Mouse (Mus musculus) embryonic facial prominence, embryonic 12.5 days (tissue): Measurements from ENCODE around the gene Ankef1. TPM values are rescaled to one million over a fixed set of nuclear protein-coding genes. Genes with fewer than 3 reads are reported as not detected.

Source experiments
- ATAC-seq: fragments of 200-750 bp; cut with Nextera tagmentation; 2 replicates; pipeline ENCODE4 v1.8.0; 2017; ENCODE audit not compliant: insufficient number of reproducible peaks, insufficient read depth, low FRiP score, low TSS enrichment
- H3K27ac ChIP-seq: fragments of 300-500 bp; sonication (generic); 2 replicates; pipeline ENCODE4 v1.5.1; 2016; ENCODE audit warnings: mild to moderate bottlenecking
- H3K27me3 ChIP-seq: fragments of 300-500 bp; sonication (generic); 2 replicates; pipeline ENCODE4 v1.6.1; 2016; ENCODE audit warnings: mild to moderate bottlenecking, moderate library complexity
- H3K36me3 ChIP-seq: fragments of 300-500 bp; sonication (generic); 2 replicates; pipeline ENCODE4 v1.6.1; 2016; ENCODE audit warnings: mild to moderate bottlenecking
- H3K4me1 ChIP-seq: fragments of 300-500 bp; sonication (generic); 2 replicates; pipeline ENCODE4 v1.6.1; 2016
- H3K4me2 ChIP-seq: fragments of 300-500 bp; sonication (generic); replicated peaks from 2 replicates; pipeline ENCODE4 v1.6.1; 2016; ENCODE audit warnings: mild to moderate bottlenecking, moderate library complexity
- H3K4me3 ChIP-seq: fragments of 300-500 bp; sonication (generic); 2 replicates; pipeline ENCODE4 v1.5.1; 2016; ENCODE audit warnings: mild to moderate bottlenecking
- H3K9ac ChIP-seq: fragments of 300-500 bp; sonication (generic); 2 replicates; pipeline ENCODE4 v1.6.1; 2016; ENCODE audit warnings: mild to moderate bottlenecking, moderate library complexity
- H3K9me3 ChIP-seq: fragments of 300-500 bp; sonication (generic); 2 replicates; pipeline ENCODE4 v1.6.1; 2016; ENCODE audit warnings: mild to moderate bottlenecking, moderate library complexity
- WGBS: fragments of 180-500 bp; shearing (Covaris S2); methylation state at CpG from one replicate; pipeline ENCODE4 v1.1.7; 2016; 5-methylcytosine and 5-hydroxymethylcytosine counted together
- polyA plus RNA-seq: library from polyadenylated mRNA; unstranded; fragments of >200 nt; fragmentation: Nextera tagmentation; extraction: Ambion mirVana; gene quantifications from 2 replicates; pipeline ENCODE4 v1.2.1, GENCODE M21; 2016

The Ankef1 gene
- 0.55 and 0.77 TPM in 2 replicates for polyA plus RNA-seq

- no peak within 1 kb of the TSS for H3K9ac ChIP-seq
- no peaks in the 10 kb centered on the region for H3K36me3 ChIP-seq
- no peak within 1 kb of the TSS for H3K4me3 ChIP-seq
- H3K27me3 ChIP-seq, result no peaks in the 10 kb centered on the region
- no peak within 1 kb of the TSS for H3K4me2 ChIP-seq
- no peaks in the 10 kb centered on the region for H3K9me3 ChIP-seq
- no peak for ATAC-seq
- H3K4me1 ChIP-seq, result no peaks in the 10 kb centered on the region
- no peak within 1 kb of the TSS for H3K27ac ChIP-seq
- 91% methylated on average over 1 of the region's 1 CpGs for WGBS
Measured at GRCm38 (mm10) chr2:136501651-136502050, at the start of gene Ankef1. Gene Ankef1 (plus strand): TSS chr2:136501910.

GRCm38 (mm10) chr2:136456468-136456867, 45.2 kb upstream of the Ankef1 start:
- no peaks in the 10 kb centered on the region for H3K36me3 ChIP-seq
- no peak for ATAC-seq
- H3K4me1 ChIP-seq, result no peaks in the 10 kb centered on the region
- no peak overlapping the region for H3K4me3 ChIP-seq
- no peak overlapping the region for H3K4me2 ChIP-seq
- H3K27ac ChIP-seq, result no peak overlapping the region
- no peaks in the 10 kb centered on the region for H3K9me3 ChIP-seq
- no peaks in the 10 kb centered on the region for H3K27me3 ChIP-seq
- H3K9ac ChIP-seq, result no peak overlapping the region
- WGBS, result 56% methylated on average over 2 of the region's 2 CpGs

- WGBS, result 66% methylated on average over 3 of the region's 3 CpGs
- H3K4me3 ChIP-seq, result no peak overlapping the region
Measured at GRCm38 (mm10) chr2:136456875-136457274, 44.8 kb upstream of the Ankef1 start.

GRCm38 (mm10) chr2:136477656-136478055, 24.1 kb upstream of the Ankef1 start:
- H3K36me3 ChIP-seq, result no peaks in the 10 kb centered on the region
- H3K27ac ChIP-seq, result no peak overlapping the region
- no peak for ATAC-seq
- 46% methylated on average over 3 of the region's 3 CpGs for WGBS
- H3K9me3 ChIP-seq, result no peaks in the 10 kb centered on the region
- no peak overlapping the region for H3K9ac ChIP-seq
- no peaks in the 10 kb centered on the region for H3K27me3 ChIP-seq
- no peak overlapping the region for H3K4me2 ChIP-seq
- no peaks in the 10 kb centered on the region for H3K4me1 ChIP-seq
- no peak overlapping the region for H3K4me3 ChIP-seq

More at GRCm38 (mm10) chr2:136456875-136457274, 44.8 kb upstream of the Ankef1 start:
- no peak for ATAC-seq
- Histone ChIP-seq H3K27me3 (no peaks in the 10 kb centered on the region), H3K4me1 (no peaks in the 10 kb centered on the region), H3K9me3 (no peaks in the 10 kb centered on the region), H3K36me3 (no peaks in the 10 kb centered on the region), H3K9ac (no peak overlapping the region), H3K27ac (no peak overlapping the region), H3K4me2 (no peak overlapping the region)

GRCm38 (mm10) chr2:136482269-136482668, 19.4 kb upstream of the Ankef1 start:
- H3K9ac ChIP-seq, result no peak overlapping the region
- no peaks in the 10 kb centered on the region for H3K4me1 ChIP-seq
- WGBS, result 72% methylated on average over 5 of the region's 5 CpGs
- ATAC-seq, result no peak
- no peak overlapping the region for H3K4me3 ChIP-seq
- H3K27ac ChIP-seq, result no peak overlapping the region
- no peaks in the 10 kb centered on the region for H3K27me3 ChIP-seq
- H3K9me3 ChIP-seq, result no peaks in the 10 kb centered on the region
- no peak overlapping the region for H3K4me2 ChIP-seq
- no peaks in the 10 kb centered on the region for H3K36me3 ChIP-seq

GRCm38 (mm10) chr2:136483058-136483457, 18.7 kb upstream of the Ankef1 start:
- Histone ChIP-seq H3K9me3 (no peaks in the 10 kb centered on the region), H3K4me1 (no peaks in the 10 kb centered on the region), H3K27ac (no peak overlapping the region), H3K36me3 (no peaks in the 10 kb centered on the region), H3K4me2 (no peak overlapping the region), H3K27me3 (no peaks in the 10 kb centered on the region), H3K9ac (no peak overlapping the region), H3K4me3 (no peak overlapping the region)
- 83% methylated on average over 3 of the region's 3 CpGs for WGBS
- no peak for ATAC-seq

- Histone ChIP-seq H3K9me3 (no peaks in the 10 kb centered on the region), H3K27ac (no peak overlapping the region), H3K4me3 (no peak overlapping the region), H3K4me2 (no peak overlapping the region), H3K27me3 (no peaks in the 10 kb centered on the region), H3K4me1 (no peaks in the 10 kb centered on the region), H3K9ac (no peak overlapping the region), H3K36me3 (no peaks in the 10 kb centered on the region)
- WGBS, result 76% methylated on average over 3 of the region's 3 CpGs
- no peak for ATAC-seq
Measured at GRCm38 (mm10) chr2:136484955-136485354, 16.8 kb upstream of the Ankef1 start.

- WGBS, result 93% methylated on average over 1 of the region's 1 CpGs
- Histone ChIP-seq H3K4me1 (no peaks in the 10 kb centered on the region), H3K9ac (no peak overlapping the region), H3K27ac (no peak overlapping the region), H3K36me3 (no peaks in the 10 kb centered on the region), H3K9me3 (no peaks in the 10 kb centered on the region), H3K4me2 (no peak overlapping the region; the same call in 1 of the 2 replicates), H3K27me3 (no peaks in the 10 kb centered on the region), H3K4me3 (no peak overlapping the region)
- no peak for ATAC-seq
Measured at GRCm38 (mm10) chr2:136485401-136485800, 16.3 kb upstream of the Ankef1 start.

- 10% methylated on average over 6 of the region's 6 CpGs for WGBS
- H3K4me1 ChIP-seq, result no peaks in the 10 kb centered on the region
- H3K4me3 ChIP-seq, result no peak overlapping the region
- 0 out of 2 replicates have a peak, but pooled peaks have one; percentile 67 for ATAC-seq
- H3K4me2 ChIP-seq, result no peak overlapping the region; the same call in 1 of the 2 replicates
- no peaks in the 10 kb centered on the region for H3K9me3 ChIP-seq
- no peak overlapping the region for H3K27ac ChIP-seq
- H3K9ac ChIP-seq, result no peak overlapping the region
- H3K36me3 ChIP-seq, result no peaks in the 10 kb centered on the region
- no peaks in the 10 kb centered on the region for H3K27me3 ChIP-seq
Measured at GRCm38 (mm10) chr2:136485815-136486619, 15.7 kb upstream of the Ankef1 start.

GRCm38 (mm10) chr2:136486986-136487385, 14.7 kb upstream of the Ankef1 start:
- no peaks in the 10 kb centered on the region for H3K36me3 ChIP-seq
- no peaks in the 10 kb centered on the region for H3K27me3 ChIP-seq
- H3K9me3 ChIP-seq, result no peaks in the 10 kb centered on the region
- no peaks in the 10 kb centered on the region for H3K4me1 ChIP-seq
- H3K4me3 ChIP-seq, result no peak overlapping the region
- no peak overlapping the region for H3K9ac ChIP-seq
- no peak overlapping the region for H3K27ac ChIP-seq
- WGBS, result 87% methylated on average over 5 of the region's 5 CpGs
- ATAC-seq, result no peak
- no peak overlapping the region for H3K4me2 ChIP-seq

GRCm38 (mm10) chr2:136511073-136511472, 9.4 kb downstream of the Ankef1 start:
- Histone ChIP-seq H3K27me3 (no peaks in the 10 kb centered on the region), H3K4me2 (no peak overlapping the region), H3K4me3 (no peak overlapping the region), H3K4me1 (no peaks in the 10 kb centered on the region), H3K9ac (no peak overlapping the region), H3K9me3 (no peaks in the 10 kb centered on the region), H3K27ac (no peak overlapping the region), H3K36me3 (no peaks in the 10 kb centered on the region)
- 47% methylated on average over 5 of the region's 5 CpGs for WGBS
- ATAC-seq, result no peak

GRCm38 (mm10) chr2:136511756-136512155, 10.0 kb downstream of the Ankef1 start:
- Histone ChIP-seq H3K9me3 (no peaks in the 10 kb centered on the region), H3K36me3 (no peaks in the 10 kb centered on the region), H3K4me3 (no peak overlapping the region), H3K4me2 (no peak overlapping the region), H3K9ac (no peak overlapping the region), H3K4me1 (no peaks in the 10 kb centered on the region), H3K27ac (no peak overlapping the region), H3K27me3 (no peaks in the 10 kb centered on the region)
- peak; percentile 52; the same call in 1 of the 2 replicates for ATAC-seq
- 82% methylated on average over 4 of the region's 4 CpGs for WGBS
